Mouse (Mus musculus): ENCODE measurements at regions not wholly inside any gene's neighbourhood (a gene's known extent, or its start where the extent isn't known, plus 50 kb on each side); places are given as distances from the start of the nearest gene placed in this dataset.

GRCm38 (mm10) chrX:77121761-77122160 lies 389.1 kb upstream of the Tbl1x start:
- no peak for ATAC-seq (ENCODE audit: low FRiP score)
- H3K4me2 ChIP-seq (ENCODE audit: low read depth, low read length, poor library complexity, severe bottlenecking) = no peak overlapping the region
- no peak for DNase-seq (ENCODE audit: low spot score)
- 80% methylated on average over 2 of the region's 2 CpGs for WGBS
- no peak overlapping the region for H3K9ac ChIP-seq (replicated peaks; ENCODE audit: low read length, poor library complexity, severe bottlenecking)
- H3K9me3 ChIP-seq (ENCODE audit: low read length) = no peaks in the 10 kb centered on the region
- H3K27me3 ChIP-seq (ENCODE audit: insufficient read depth, low read length) = no peaks in the 10 kb centered on the region
- H3K36me3 ChIP-seq (ENCODE audit: insufficient read depth, low read length) = no peaks in the 10 kb centered on the region
- TF ChIP-seq CTCF (IDR thresholded peaks at IDR 0.05) = no peak
- no peak overlapping the region for H3K27ac ChIP-seq (ENCODE audit: low read depth, low read length)
- no peaks in the 10 kb centered on the region for H3K4me1 ChIP-seq (ENCODE audit: insufficient read depth, low read length)
- no peak overlapping the region for H3K4me3 ChIP-seq (ENCODE audit: low read depth, low read length)
